Mouse (Mus musculus) layer of hippocampus, postnatal 14 days (tissue): Measurements from ENCODE around the gene Wwox. TPM values are rescaled to one million over a fixed set of nuclear protein-coding genes. Genes with fewer than 3 reads are reported as not detected.

Experiments used
- DNase-seq, 2 experiments: peaks; one replicate each; pipeline ENCODE4 v3.0.0; 2021 to 2022; ENCODE audit warnings: low spot score in 2 of 2, mixed read lengths in 1 of 2
- total RNA-seq, 2 experiments: library from RNA; stranded (reverse); gene quantifications; 2 replicates each; pipeline ENCODE4 v1.2.3; 2021

The Wwox gene
- total RNA-seq, 2 experiments from 2014 or later = 11.2 to 12.3 TPM

DNA sequence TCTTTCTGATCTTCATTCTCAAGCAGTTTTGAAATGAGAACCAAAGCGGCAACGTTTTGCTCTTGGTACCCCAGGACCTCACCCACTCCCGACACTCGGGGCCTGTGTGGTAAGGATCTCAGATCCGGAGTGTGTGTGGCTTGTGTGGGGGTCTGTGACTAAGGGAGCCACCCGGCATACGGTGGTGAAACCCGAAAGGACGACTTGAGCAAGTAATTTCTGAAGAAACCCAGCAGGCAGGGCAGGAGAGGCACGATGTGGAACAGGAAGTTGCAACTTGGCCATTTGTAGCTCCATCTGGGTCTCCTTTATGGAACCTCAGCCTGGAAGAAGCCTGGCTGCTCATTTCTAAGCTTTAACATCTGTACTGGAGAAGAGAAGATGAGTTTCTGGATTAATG lies 697.4 kb downstream of the Wwox start:
- no peak for DNase-seq

DNA sequence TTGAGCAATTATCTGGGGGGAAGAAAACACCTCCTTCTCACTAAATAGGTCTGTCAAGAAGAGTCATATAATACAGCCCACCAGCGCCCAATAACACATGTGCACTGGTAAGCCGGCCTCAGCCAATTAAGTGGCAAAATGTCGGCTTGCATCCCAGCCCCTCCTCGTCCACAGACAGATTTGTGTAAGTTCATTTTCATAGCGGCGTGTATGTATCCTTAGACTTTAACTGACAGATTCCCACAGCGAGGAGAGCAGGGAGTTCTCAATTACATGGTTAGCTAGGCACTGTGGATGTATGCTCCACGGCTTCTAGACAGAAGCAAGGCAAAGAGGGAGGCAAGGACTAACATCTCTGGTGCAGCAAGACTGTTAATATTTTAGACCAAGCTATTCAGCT lies 702.2 kb downstream of the Wwox start:
- DNase-seq = no peak

DNA sequence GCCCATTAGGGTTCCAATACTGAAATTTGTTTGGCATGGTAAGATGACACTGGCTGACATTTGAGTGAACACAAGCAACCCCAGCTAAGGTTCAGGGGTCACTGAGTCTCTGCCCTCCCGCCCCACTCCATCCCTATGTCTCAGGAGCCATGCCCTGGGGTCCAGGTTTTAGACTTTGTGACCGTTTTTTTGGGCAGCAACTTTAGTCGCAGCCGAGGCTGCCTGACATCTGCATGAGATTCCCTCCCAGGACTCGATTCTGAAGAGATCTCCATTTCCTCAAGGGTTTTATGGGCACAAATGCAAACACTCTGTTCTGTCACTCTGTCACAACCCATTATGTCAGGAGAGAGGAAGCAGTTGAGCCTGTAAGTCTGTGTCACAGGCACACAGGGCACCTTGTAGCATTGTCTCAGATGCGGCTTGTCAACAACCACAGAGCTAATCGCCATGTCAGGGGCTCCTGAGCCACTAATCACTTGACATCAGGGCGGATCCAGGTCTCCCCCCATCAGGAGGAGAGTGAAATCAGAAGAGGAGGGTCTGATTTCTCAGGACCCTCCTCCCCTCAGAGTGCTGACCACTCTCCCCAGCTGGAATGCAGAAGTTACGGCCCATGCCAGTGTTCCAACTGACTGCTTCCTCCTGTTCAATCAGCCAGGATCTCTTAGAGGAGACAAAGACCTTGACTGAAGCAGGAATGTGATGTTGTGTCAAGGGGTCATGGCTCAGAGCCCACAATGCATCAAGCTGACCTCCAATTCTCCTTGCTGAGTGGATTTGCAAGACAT lies 704.3 kb downstream of the Wwox start:
- DNase-seq = no peak

DNA sequence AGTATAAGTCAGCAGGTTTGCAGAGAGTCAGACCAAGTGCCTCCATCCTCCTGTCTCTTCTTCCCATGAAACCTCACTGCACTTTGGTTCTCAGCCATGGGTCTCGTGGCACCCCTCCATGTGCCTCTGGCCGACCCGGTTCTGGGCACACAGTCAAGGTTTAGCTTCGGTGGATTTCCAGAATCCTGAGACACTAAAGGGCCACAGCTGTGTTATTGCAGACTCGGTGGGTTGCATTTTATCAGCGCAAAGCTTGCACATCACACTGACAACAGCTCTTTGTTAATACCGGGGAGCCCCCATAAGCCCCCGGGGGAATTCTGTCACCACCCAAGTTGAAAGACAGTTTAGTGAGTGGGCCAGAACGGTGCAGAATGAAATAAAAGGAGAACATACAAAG lies 707.6 kb downstream of the Wwox start:
- DNase-seq = no peak

DNA sequence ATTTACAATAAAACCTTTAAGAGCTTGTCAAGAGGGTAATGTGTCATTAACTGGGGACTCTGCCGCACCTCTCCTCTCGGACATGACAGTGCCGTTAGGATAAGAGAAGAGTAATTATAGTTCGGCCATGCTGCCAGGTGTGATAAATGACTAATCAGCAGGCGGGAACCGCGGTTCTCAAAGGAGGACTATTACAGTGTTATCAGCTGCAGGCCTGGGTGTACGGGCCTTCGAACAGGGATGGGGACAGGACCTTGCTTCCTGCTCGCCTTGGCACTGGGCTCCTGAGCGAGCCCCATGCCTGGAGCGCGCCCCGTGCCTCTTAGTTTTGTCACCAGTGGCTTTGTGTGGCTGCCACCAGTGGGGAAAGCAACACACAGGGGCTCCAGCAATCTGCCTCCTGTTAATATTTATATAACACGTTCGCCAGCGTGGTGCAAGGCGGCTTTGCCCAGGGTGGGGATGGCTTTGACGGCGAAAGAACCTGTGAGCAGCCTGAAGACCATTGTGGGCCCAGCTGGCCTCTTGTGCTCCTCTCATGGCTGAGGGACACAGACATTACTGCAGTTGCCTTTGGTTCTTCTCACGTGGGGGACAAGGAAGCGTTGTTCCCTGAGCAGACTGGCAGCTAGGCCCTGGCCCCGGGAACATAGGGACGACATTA lies 711.1 kb downstream of the Wwox start:
- DNase-seq = no peak

DNA sequence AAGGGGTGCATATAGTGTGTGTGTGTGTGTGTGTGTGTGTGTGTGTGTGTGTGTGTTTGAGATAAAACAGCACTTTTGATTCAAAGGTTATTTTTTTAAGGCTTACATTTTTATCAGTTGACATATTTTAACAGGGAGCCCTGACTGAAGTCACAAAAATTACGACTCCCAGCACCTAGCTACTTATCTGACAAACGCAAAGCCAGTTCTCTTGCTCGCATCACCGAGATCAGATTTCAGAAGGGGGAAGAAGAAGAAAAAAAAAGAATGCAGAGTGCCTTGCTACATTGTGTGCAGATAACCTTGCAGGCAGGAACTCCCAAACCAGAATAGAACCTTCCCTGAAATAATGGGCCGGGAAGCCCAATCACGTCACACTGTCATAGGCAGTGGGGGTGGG lies 712.0 kb downstream of the Wwox start:
- no peak for DNase-seq

DNA sequence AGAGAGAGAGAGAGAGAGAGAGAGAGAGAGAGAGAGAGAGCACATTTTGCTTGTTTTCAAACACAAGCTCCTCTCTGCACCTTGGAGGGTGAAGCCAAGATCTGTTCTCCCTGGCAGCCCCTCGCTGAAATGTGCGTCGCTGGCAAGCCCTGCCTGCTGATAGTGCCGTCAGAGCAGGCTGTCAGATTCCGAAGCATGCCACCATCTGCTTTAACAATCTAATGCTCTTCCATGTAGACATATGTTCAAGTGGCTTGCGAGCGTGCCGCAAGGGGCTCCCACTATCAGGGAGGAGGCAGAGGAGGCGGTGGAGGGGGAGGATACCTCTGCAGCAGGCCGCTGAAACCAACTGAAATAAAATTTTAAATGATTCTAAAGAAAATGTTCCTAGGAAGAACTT lies 714.6 kb downstream of the Wwox start:
- peak; percentile 32 to 75 for DNase-seq

DNA sequence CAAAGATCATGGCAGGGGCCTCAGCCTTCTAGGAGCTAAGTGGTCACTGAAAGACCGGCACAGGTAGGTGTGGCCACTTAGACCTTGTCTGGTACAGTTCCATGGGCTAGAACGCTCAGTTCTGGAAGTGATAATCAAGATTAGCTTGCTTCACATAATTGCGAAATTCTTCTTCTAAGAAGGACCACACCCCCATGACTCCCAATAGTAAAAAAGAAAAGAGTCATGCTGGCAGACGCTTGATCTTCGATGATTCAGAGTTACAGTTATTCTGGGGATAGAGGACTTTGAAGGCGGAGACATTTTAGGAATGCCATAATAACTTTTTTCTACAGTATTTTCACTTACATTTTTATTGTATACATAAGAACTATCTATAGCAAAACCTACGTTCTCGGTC lies 716.7 kb downstream of the Wwox start:
- no peak for DNase-seq

DNA sequence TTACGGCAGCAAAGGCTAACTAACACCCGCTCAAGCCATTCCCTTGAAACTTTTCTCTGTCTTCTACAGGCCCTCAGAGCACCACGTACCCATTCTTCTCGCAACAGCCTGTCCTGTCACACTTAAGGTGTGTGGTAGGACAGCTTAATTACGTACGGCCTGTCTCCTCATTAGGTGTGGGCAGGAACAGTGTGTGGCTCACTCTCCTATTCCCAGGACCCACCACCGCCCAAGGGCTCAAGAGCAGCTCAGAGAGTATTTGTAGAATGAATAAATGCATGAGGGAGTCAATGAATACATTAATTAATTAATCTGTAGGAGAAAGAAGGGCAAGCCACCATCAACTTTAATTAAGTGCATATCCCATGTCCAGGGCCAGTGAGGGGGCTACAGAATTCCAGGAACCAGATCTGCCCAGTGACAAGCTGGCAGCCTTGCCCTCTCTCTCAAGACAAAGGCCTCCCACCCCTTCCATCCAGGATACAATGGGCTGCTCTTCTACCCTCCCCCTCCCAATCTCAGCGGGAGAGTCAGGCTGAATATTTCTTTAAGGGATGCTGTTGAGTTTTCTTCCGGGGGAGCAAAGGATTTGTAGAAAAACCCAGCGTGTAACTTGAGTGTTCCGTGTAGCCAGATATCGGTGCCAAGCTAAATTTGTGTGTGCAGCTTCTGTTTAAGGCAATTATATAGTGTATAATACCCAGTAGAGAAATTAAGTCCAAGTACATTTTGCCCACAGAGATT lies 718.7 kb downstream of the Wwox start:
- no peak for DNase-seq

DNA sequence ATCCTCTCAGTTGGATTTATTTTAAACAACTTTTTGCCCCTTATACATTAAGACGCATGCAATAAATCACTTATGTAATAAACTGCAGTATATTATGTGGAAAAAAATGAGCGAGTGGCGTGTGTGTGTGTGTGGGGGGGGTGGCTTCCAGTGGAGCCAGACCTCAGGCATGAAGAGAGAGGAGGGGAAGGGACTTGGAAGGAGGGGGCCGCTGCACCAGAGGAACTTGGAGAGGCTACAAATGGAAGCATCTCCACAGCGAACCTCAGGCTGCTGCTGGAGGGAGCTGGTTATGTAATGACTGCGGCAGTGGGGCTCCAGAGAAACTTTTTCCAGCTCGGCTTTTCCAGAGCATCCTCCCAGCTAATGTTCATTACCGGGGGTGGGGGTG lies 719.3 kb downstream of the Wwox start:
- no peak for DNase-seq

DNA sequence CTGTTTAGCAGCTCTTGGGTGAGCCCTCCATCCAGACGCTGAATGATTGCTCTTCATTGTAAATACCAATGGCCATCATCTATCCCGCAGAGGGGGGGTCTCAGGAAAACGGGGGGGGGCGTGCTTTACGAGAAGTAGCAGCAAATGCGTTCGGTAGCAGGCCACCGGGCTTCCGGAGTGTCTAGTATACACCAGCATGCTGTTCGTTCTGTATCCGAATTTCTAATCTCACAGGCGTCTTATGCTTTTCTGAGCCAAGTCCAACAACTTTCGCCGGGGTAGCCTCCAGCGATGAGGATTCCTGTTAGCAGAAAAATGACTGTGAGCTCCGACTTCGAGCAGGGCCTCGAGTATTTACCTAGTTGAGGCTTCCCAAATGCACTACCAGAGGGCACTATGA lies 719.8 kb downstream of the Wwox start:
- DNase-seq = no peak

DNA sequence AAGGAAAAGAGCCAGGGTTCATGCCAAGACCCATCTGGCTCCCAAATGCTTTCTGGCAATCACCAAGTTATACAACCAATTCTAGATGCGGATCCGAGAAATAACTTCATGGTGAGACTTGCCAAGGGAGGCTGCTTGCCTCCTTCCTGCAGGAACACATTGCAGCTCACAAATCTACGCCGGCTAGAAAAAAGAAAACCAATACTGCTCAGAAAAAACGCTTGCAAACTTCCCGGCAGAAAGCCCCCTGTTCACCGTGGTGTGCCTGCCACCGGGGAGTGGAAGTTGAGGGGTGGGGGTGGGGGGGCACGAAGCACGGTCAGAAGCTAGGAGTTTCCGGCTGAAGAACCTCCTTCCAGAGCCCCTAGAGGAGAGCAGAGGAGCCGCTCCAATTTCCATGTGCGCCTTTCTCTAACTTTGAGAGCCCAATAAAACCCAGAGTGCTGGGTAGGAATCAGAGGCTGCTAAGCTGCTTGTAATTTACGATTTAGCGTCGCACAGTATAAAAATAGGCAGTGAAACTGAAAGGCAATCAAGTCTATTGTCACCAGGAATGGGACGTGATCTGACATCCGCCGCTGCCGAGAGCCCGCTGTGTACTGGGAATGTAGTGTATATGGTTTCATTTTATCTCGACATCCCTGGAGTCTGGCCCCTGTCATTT lies 720.4 kb downstream of the Wwox start:
- peak; percentile 11 to 26 for DNase-seq

DNA sequence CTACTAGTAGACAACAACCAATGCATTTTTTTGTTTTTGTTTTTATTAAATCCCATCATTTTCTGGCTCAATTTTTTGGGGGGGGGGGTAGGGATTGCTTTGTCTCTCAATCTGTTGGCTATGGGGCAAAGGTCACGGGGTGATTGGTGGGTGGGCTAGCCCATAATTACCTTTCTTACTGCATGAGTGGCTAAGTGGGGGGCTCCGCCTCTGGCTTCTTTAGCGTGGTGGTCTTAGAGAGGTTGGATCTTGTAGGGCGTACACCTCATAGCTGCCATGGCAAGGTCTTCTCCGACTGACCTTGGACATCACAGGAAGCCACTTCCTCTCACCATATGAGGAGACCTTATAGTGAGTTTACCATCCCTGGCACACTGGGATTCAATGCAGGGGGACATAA lies 721.0 kb downstream of the Wwox start:
- DNase-seq = no peak

DNA sequence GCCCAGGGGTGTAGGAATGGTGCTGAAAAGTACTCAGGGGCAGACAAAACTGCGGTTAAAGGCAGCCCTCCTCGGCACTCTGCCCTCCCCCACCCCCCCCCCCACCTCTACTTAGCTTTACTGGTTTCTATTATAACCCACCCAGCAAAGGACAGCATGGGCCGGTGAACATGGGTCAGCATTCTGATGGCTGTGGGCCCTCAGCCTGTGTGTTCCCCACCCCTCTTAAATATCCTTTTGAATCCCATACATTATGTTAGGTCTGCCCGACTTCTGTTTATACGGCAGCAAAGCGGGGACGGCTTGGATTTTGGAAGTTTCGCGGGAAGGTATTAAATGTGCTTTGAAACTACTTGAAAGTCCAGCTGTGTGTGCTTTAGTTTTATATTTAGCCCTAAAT lies 722.1 kb downstream of the Wwox start:
- DNase-seq = no peak

DNA sequence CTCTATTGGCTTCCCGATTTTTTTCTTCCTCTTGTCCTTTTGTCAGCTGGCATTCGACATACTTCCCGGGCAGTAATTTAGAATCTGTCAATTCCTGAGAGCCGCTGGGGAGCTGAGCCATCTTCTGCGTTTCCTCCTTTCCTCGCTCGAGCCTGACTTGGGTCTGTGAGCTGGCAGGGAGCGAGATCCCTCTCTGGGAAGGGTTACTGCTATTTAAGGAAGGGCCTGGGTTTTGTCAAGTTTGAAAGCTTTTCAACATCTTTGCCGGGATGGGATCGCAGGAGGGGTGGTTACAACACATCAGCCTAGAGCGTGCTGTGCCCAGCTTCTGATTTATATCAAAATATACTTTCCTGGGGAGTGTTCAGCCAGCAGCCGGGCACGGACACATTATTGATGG lies 725.4 kb downstream of the Wwox start:
- DNase-seq = no peak

DNA sequence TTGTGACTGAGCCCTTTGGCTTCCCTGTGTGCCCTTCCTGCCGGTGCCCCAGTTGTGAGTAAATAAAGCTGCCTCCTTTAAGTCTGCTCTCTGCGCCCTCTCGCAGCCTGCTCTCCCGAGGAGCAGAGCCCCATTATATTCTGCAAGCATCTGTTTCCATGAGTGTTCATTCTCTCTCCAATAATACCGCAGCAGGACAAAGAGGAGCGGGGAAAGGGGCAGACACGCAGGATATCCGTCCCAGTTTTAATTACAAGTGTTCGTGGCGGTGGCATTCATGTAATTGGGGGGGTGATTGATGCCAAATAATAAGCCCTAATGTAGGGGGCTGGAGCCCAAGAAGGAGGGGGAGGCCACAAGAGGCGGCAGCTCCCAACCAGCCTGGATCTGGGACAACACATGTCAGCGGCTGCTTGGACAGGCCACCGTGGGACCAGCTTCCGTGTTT lies 734.2 kb downstream of the Wwox start:
- no peak for DNase-seq

DNA sequence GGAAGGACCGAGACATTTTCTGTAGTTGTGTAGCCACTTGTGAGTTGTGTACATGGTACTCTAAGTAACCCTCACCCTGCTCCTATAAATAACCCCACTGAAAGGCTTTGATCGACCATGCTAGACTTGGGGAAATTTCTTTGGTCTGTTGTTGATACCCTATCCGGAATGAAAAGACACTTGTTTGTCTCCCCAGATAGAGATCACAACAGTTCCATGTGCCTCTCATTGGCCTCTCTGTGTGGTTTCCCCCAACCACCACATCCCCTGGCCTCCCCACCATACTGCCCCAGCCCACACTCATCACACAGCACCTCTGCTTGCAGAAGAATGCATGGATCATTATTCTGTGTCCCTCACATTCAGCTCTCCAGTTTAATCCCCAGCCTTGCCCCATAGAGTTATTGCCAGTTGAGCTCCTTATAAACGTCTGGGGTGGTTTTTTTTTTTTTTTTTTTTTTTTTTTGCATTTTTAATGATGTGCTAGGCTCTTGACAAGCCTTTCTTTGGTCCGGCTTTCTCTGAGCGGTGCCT lies 746.0 kb downstream of the Wwox start:
- no peak for DNase-seq

DNA sequence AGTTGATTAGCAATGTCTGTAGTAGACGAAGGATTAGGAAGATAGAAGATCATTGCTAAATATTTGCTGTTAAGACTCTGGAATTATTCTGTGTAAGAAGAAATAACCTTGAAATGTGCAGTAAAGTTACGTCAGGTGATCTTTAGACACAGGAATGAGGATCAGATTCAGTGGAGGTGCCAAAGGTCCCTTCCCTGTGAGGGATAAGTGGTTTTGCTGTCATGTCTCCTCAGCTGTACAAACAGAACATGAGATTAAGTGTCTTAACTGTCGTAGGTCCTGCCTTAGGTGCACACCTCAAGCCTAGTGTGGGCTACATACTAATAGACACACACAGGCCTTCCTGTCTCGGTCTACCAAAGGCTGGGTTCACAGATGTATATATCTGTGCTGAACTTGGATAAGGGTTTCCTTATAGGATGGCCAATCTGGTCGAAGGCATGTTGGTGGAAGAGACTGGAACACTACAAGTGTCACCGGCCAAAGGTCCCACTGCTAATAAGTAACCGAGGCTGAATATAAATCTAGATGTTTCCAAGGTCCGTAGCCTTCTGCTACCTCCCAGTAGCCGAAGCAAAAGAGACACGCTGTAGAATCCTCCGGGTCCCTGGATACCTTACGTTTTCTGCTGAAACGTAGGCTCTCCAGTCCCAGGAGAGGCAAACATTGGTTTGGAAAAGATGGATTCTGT lies 746.8 kb downstream of the Wwox start:
- DNase-seq = no peak

DNA sequence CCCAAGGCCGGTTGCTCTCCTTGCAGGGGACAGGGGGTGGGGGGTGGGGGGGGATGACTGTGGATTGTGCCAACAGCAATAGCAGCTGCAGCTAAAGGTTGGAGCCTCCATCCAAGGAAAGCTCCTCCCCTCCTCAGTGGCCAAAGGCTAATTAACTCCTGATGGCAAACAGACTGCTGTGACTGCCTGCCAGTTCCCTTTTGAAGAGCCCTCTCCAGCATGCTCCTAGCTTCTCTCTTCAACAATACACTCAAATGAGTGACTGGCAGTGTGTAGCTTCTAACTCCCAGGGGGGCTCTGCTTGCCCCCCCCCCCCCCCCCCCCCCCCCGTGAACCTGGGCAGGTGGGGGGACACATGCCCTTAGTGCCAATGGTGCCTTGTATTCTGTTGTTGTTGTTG lies 747.4 kb downstream of the Wwox start:
- peak in 1 of 2 experiments; percentile 13 for DNase-seq

DNA sequence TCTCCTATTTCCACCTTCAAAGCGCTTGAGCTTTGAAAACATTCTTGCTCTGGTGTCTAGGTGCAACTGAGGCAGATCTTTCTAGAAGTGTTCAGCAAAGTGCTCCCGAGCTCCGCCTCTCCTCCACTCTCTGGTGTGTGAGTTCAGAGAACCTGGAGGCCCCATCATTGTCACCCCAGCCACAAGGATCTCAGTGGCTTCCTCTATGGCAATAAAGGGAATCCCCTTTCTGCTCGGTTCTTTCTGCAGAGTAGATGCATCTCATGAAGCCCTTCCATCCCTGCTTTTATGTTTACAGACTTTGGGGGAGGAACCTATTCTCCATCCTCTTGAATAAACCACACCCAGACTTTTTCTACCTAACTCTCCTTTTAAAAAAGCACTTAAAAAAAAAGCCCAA lies 749.0 kb downstream of the Wwox start:
- no peak for DNase-seq

DNA sequence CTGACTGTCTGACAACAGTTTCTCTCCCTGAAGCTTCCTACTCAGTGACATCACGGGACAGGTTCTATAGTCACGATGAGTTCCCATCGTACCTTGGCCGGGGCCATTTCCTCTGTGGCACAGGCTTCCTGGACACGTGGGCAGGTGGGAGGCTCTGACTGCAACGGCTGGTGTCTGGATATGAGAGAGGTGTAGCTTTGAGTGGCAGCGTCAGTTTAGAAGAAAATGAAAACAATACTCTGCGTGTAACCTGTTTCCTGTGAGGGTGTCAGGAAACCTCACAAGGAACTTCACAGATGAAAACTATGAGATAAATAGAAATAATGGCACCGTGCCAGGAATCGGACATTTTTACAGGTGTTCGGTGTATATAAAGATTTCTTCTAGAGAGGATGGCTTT lies 750.4 kb downstream of the Wwox start:
- DNase-seq = no peak
